Mouse (Mus musculus): ENCODE measurements around the gene Prickle1.

The Prickle1 gene

GRCm38 (mm10) chr15:93595746-93596145 lies at the start of gene Prickle1:
TSS of gene Prickle1 (minus strand) at chr15:93595891.
- DNase-seq (ENCODE audit: low spot score) = peak; percentile 89

GRCm38 (mm10) chr15:93640221-93640620 lies 44.5 kb upstream of the Prickle1 start:
- DNase-seq (ENCODE audit: low spot score) = no peak

GRCm38 (mm10) chr15:93636976-93637375 lies 41.3 kb upstream of the Prickle1 start:
- DNase-seq (ENCODE audit: low spot score) = no peak

GRCm38 (mm10) chr15:93635603-93636002 lies 39.9 kb upstream of the Prickle1 start:
- DNase-seq (ENCODE audit: low spot score) = no peak

- DNase-seq (ENCODE audit: low spot score) = no peak
Observed at GRCm38 (mm10) chr15:93634536-93634935, 38.8 kb upstream of the Prickle1 start.

- DNase-seq (ENCODE audit: low spot score) = no peak
Observed at GRCm38 (mm10) chr15:93630001-93630541, 34.4 kb upstream of the Prickle1 start.

- DNase-seq (ENCODE audit: low spot score) = no peak
Observed at GRCm38 (mm10) chr15:93629201-93629600, 33.5 kb upstream of the Prickle1 start.

GRCm38 (mm10) chr15:93627836-93628797 lies 32.4 kb upstream of the Prickle1 start:
- DNase-seq (ENCODE audit: low spot score) = no peak

GRCm38 (mm10) chr15:93619551-93619950 lies 23.9 kb upstream of the Prickle1 start:
- no peak for DNase-seq (ENCODE audit: low spot score)

- peak; percentile 32 for DNase-seq (ENCODE audit: low spot score)
Observed at GRCm38 (mm10) chr15:93618442-93619150, 22.9 kb upstream of the Prickle1 start.

GRCm38 (mm10) chr15:93616277-93616676 lies 20.6 kb upstream of the Prickle1 start:
- DNase-seq (ENCODE audit: low spot score) = no peak

GRCm38 (mm10) chr15:93615031-93615430 lies 19.3 kb upstream of the Prickle1 start:
- DNase-seq (ENCODE audit: low spot score) = no peak

- DNase-seq (ENCODE audit: low spot score) = no peak
Observed at GRCm38 (mm10) chr15:93613606-93614005, 17.9 kb upstream of the Prickle1 start.

GRCm38 (mm10) chr15:93611536-93612300 lies 16.0 kb upstream of the Prickle1 start:
- DNase-seq (ENCODE audit: low spot score) = no peak

GRCm38 (mm10) chr15:93610721-93611201 lies 15.1 kb upstream of the Prickle1 start:
- DNase-seq (ENCODE audit: low spot score) = no peak

GRCm38 (mm10) chr15:93610288-93610687 lies 14.6 kb upstream of the Prickle1 start:
- no peak for DNase-seq (ENCODE audit: low spot score)

- DNase-seq (ENCODE audit: low spot score) = no peak
Observed at GRCm38 (mm10) chr15:93602850-93603249, 7.2 kb upstream of the Prickle1 start.

GRCm38 (mm10) chr15:93601461-93602015 lies 5.8 kb upstream of the Prickle1 start:
- no peak for DNase-seq (ENCODE audit: low spot score)

GRCm38 (mm10) chr15:93596991-93597390 lies 1.3 kb upstream of the Prickle1 start:
- no peak for DNase-seq (ENCODE audit: low spot score)

- peak; percentile 76 for DNase-seq (ENCODE audit: low spot score)
Observed at GRCm38 (mm10) chr15:93596285-93596684, 594 bp upstream of the Prickle1 start.

Measured in urinary bladder, postnatal 14 days (tissue).